Mouse (Mus musculus) thymus, postnatal 25 days (tissue): Measurements from ENCODE around the gene Slc25a36.
A peak's percentile ranks its signal among the peaks of the same experiment; 100 is the strongest.

Experiments
- DNase-seq: peaks from one replicate; pipeline ENCODE4 v3.0.0; 2022

The Slc25a36 gene

GRCm38 (mm10) chr9:97110571-97111390 is at the start of gene Slc25a36:
Gene Slc25a36 (minus strand): TSS chr9:97111157.
- DNase-seq, result peak; percentile 97

- DNase-seq, result no peak
Observed at GRCm38 (mm10) chr9:97158412-97158811, 47.5 kb upstream of the Slc25a36 start.

- no peak for DNase-seq
Observed at GRCm38 (mm10) chr9:97155981-97156380, 45.0 kb upstream of the Slc25a36 start.

GRCm38 (mm10) chr9:97154956-97155355 is 44.0 kb upstream of the Slc25a36 start:
- no peak for DNase-seq

GRCm38 (mm10) chr9:97153006-97153405 is 42.0 kb upstream of the Slc25a36 start:
- no peak for DNase-seq

- DNase-seq, result no peak
Observed at GRCm38 (mm10) chr9:97147270-97147669, 36.3 kb upstream of the Slc25a36 start.

- DNase-seq, result no peak
Observed at GRCm38 (mm10) chr9:97145351-97145750, 34.4 kb upstream of the Slc25a36 start.

GRCm38 (mm10) chr9:97143416-97143815 is 32.5 kb upstream of the Slc25a36 start:
- no peak for DNase-seq

GRCm38 (mm10) chr9:97142558-97142957 is 31.6 kb upstream of the Slc25a36 start:
- DNase-seq, result no peak

- no peak for DNase-seq
Observed at GRCm38 (mm10) chr9:97141723-97142122, 30.8 kb upstream of the Slc25a36 start.

GRCm38 (mm10) chr9:97140145-97140932 is 29.4 kb upstream of the Slc25a36 start:
- DNase-seq, result no peak

GRCm38 (mm10) chr9:97137678-97138077 is 26.7 kb upstream of the Slc25a36 start:
- DNase-seq, result no peak

GRCm38 (mm10) chr9:97137116-97137515 is 26.2 kb upstream of the Slc25a36 start:
- DNase-seq, result no peak

- DNase-seq, result no peak
Observed at GRCm38 (mm10) chr9:97135866-97136265, 24.9 kb upstream of the Slc25a36 start.

GRCm38 (mm10) chr9:97133178-97133577 is 22.2 kb upstream of the Slc25a36 start:
- DNase-seq, result no peak

- no peak for DNase-seq
Observed at GRCm38 (mm10) chr9:97130001-97130400, 19.0 kb upstream of the Slc25a36 start.

GRCm38 (mm10) chr9:97123934-97124692 is 13.2 kb upstream of the Slc25a36 start:
- DNase-seq, result no peak

- DNase-seq, result no peak
Observed at GRCm38 (mm10) chr9:97121432-97121831, 10.5 kb upstream of the Slc25a36 start.

- DNase-seq, result no peak
Observed at GRCm38 (mm10) chr9:97114271-97114670, 3.3 kb upstream of the Slc25a36 start.

GRCm38 (mm10) chr9:97113555-97113929 is 2.6 kb upstream of the Slc25a36 start:
- DNase-seq, result no peak

- no peak for DNase-seq
Observed at GRCm38 (mm10) chr9:97112797-97113554, 2.0 kb upstream of the Slc25a36 start.

- DNase-seq, result no peak
Observed at GRCm38 (mm10) chr9:97112238-97112637, 1.3 kb upstream of the Slc25a36 start.

GRCm38 (mm10) chr9:97111506-97111905 is 549 bp upstream of the Slc25a36 start:
- DNase-seq, result no peak
